Mouse (Mus musculus) retina, postnatal 1 day (tissue): ENCODE data around the gene Lzts2.

ENCODE experiments used
- DNase-seq: peaks from one replicate; pipeline ENCODE4 v3.0.0-alpha.2; 2012

Gene Lzts2

DNA sequence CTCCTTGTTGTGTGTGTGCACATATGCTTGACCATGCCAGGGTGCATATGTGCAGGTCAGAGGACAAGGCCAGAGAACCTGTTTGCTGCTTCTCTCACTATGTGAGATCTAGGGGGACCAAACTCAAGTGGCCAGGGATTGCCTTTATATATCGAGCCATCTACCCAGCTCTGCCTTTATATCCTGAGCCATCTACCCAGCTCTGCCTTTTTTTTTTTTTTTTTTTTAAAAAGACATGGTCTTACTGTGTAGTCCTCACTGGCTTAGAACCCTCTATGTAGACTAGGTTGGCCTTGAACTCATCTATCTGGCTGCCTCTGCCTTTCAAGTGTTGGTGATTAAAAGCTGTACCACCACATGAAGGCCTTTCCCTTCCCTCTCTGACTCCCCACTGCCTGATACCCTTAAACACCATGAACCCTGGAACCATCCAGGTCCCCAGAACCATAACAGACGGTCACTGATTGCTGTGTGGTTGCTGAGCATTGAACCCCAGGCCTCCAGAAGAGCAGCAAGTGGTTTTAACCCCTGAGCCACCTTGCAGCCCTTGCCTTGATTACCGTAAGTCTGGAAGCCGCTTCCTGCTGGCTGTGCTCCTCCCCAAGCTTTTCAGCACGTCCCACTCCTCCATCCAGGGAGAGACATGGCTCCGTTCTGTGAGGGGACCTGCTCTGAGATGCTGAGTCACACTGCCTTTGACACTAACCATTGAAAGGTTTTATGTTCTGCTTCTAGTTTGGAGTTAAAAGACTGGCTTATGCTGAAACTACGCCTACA lies 10.3 kb upstream of the Lzts2 start:
- DNase-seq: no peak

DNA sequence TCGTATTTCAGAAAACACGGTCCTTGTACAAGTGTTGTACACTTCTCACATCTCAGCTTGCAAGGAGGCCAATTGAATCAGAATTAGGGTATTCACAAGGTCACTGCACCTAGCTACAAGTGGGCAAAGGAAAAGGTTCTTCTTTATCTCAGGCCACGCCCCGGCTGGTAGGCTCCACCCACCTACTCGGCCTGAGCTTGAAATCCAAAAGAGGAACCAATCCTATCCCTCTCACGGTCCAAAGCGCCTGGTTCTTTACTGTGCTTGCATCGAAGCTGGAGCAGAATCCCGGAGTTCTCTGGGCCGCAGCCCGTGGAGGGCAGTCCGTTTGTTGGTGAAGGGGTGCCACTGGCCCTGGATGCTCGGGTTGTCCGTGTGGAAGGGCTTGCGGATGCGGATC lies 8.8 kb upstream of the Lzts2 start, which contains the start of gene Twnk:
Twnk (plus strand) TSS at position 220 of the 400 bp plus-strand sequence.
- DNase-seq: peak; percentile 46

- DNase-seq: peak; percentile 97
These were observed 8.1 kb upstream of the Lzts2 start, which contains the start of gene Mrpl43 for GRCm38 (mm10) chr19:45005957-45006712. Gene Mrpl43 (minus strand): TSS chr19:45006442.

DNA sequence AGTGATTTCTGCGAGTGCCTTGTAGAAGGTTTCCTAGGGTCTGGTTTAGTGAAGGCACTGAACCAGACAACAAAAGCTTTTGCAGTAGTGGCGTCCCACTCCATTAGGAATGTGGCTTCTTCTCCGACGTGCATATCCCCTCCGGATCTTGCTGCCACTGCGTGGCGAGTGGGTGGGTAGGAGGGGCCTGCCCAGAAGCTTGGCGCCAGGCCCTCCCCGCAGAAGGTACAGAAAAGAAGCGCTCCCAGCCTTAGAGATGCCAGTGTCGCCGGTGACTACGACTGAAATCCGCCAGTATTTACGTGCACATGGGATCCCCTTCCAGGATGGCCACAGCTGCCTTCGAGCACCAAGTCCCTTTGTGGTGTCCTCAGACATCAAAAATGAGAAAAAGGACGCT lies 7.2 kb upstream of the Lzts2 start:
- DNase-seq: no peak

- DNase-seq: no peak
These were observed 6.6 kb upstream of the Lzts2 start for GRCm38 (mm10) chr19:45007425-45008191.

- no peak for DNase-seq
These were observed 3.6 kb upstream of the Lzts2 start for GRCm38 (mm10) chr19:45010646-45011045.

- no peak for DNase-seq
These were observed 2.0 kb upstream of the Lzts2 start for GRCm38 (mm10) chr19:45012219-45012618.

- DNase-seq: peak; percentile 77
These were observed 1.6 kb upstream of the Lzts2 start for GRCm38 (mm10) chr19:45012636-45013035.

DNA sequence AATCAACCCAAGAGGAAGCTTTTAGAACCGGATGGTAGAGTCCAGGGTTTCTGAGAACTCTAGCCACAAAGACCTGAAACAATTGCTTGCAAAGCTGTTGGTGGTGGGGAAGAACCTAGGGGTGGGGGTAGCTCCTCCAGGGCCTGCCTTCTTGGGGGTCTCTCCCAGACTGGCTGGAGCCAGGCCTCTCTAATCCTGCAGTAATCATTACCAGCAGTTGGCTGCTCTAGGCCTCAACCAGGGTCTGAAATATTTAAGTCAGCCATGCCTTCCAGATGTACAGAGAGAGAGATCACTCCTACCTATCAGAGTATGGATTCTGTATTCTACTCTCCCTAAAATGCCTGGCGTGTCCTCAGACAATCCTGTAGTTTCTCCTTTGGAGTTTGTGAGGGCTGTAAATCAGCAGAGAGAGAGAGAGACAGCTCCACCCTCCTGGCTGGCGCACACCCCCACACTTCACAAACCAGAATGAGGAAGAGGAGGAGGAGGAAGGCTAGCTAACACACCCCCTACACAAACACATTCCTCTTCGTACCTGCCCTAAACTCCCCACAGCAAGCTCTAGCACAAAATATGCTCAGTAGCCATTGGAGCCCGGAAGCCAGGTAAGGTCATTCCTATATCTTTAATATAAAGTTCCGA lies 511 bp upstream of the Lzts2 start:
- no peak for DNase-seq

DNA sequence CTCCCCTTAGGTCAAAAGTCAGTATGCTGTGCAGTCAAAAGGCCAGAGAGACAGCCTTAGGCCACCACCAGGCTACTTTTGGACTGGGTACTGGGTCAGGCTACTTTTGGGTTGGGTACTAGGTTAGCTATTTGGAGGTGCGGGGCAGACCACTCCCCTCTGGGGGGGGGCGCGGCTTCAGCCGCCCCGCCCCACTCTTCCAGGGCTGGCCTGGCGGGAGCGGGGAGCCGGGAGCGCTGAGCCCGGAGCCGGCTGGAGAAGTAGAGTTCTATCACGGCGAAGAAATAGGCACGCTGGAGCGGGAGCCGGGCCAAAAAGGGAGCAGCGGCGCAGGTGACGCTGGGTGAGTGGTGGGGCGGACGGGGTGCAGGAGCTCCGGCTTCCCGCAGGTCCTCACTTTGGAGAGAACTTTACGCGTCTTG lies 778 bp downstream of the Lzts2 start:
- DNase-seq: peak; percentile 58

DNA sequence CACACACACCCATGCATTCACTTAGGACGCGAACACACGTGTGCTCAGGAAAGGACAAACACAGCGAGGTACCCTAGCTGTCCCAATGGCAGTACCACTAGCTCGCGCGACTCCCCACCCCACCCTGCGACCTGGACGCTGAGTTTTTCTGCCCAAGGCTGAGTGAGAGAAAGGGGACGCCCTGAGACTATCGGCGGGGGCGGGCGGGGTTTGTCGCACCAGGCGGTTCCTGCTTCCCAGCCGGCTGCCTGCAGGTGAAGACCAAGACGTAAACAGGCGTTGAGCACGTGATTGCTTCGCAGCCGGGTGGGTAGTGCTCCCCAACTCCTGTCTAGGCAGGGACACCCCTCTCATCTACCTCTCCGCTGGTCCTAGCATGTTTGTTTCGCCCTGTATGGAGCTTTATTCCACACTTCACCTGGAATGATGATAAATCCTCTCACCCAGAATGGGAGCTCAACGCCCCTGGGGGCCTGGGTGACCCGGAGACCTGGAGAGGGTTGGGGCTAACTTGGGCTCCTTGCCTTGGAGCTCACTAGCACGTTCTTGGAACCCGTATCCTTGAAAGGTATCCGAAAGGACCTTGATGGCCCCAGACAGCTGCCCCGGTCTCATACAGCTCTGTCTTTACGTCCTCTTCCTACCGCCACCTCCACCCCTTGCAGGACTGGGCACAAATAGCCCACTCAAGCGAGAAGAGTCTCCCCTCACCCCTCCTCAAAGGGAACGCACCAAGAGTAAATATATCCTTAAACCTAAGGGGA lies 1.5 kb downstream of the Lzts2 start:
- peak; percentile 48 for DNase-seq

DNA sequence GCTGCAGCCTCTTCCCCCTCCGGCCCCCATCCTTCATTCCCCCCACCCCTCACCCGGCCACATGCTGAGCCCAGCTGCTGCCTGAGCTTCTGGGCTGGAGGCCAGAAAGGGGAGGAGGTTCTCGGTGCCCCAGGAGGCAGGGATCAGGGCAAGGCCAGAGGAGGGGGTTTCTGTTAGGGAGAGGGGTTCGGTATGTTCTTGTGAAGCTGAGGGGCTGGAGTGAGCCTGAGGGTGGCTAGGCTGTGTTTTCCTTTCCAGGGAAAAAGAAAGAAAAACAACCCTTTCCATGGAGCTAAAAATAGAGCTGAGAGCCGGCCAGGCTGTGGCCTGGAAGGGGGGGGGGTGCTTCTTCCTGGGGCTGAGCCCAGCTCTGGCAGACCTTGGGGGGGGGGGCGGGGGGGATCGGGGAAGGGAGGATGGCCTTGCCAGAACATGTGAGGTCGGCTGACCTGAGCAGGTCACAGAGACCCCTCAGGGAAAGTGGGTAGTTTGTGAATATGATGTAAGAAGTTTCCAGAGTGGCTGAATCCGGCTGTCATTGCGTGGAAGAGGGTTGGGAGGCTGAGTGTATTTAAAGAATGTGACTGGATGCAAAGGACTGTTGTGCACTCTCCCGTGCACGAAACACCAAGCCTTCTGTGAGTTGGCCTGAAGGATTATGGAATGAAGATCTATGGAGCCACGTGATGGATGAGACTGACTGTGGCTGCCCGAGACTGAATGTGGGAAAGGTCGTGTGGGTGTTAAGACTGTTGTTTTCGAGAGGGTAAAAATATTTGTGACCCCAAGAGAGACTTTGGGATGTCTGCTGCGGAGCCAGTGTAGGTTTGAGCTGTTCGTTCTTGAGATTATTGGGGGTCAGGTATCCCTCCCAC lies 2.4 kb downstream of the Lzts2 start:
- peak; percentile 96 for DNase-seq

- peak; percentile 93 for DNase-seq
These were observed 3.1 kb downstream of the Lzts2 start for GRCm38 (mm10) chr19:45017216-45017771.

- peak; percentile 93 for DNase-seq
These were observed 3.7 kb downstream of the Lzts2 start for GRCm38 (mm10) chr19:45017909-45018308.

GRCm38 (mm10) chr19:45018351-45018831 lies 4.2 kb downstream of the Lzts2 start:
- peak; percentile 51 for DNase-seq

- no peak for DNase-seq
These were observed 6.1 kb downstream of the Lzts2 start for GRCm38 (mm10) chr19:45020348-45020747.

DNA sequence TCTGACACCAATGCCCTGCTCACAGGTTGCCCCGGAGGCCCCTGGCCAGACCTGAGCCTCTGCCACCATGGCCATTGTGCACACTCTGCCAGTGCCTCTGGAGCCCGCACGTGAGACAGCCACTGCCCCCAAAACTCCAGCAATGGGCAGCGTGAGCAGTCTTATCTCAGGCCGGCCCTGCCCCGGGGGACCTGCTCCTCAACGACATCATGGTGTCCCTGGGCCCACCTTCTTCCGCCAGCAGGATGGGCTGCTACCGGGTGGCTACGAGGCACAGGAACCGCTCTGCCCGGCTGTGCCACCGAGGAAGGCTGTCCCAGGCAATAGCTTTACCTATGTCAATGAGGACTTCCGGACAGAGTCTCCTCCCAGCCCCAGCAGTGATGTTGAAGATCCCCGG lies 7.1 kb downstream of the Lzts2 start:
- no peak for DNase-seq

DNA sequence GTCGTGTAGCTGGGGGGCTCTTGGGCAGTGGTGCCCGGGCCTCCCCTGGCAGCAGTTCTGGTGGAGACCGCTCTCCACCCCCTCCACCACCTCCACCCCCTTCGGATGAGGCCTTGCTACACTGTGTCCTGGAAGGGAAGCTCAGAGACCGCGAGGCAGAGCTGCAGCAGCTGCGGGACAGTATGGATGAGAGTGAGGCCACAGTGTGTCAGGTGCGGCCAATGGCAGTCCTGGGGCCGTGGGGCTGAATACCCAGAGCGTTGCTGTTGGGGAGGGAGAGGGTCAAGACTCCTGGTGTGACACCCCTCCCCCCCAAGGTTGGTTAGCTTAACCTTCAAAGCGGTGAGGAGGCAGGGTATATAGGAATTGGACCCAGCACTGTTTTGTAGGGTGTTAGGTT lies 9.8 kb downstream of the Lzts2 start:
- no peak for DNase-seq

DNA sequence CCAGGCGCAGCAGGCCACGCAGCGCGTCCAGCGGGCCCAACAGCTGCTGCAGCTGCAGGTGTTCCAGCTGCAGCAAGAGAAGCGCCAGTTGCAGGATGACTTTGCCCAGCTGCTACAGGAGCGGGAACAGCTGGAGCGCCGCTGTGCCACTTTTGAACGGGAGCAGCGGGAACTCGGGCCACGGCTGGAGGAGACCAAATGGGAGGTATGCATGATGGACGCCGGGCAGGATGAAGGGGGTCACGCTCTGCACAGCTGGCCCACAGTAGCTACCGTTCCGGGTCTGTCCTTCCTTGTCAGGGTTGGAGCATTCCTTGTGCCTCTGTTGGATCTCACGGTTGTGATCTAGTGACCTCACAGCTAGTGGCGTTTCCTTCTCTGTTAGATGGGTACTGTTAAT lies 10.6 kb downstream of the Lzts2 start:
- no peak for DNase-seq

DNA sequence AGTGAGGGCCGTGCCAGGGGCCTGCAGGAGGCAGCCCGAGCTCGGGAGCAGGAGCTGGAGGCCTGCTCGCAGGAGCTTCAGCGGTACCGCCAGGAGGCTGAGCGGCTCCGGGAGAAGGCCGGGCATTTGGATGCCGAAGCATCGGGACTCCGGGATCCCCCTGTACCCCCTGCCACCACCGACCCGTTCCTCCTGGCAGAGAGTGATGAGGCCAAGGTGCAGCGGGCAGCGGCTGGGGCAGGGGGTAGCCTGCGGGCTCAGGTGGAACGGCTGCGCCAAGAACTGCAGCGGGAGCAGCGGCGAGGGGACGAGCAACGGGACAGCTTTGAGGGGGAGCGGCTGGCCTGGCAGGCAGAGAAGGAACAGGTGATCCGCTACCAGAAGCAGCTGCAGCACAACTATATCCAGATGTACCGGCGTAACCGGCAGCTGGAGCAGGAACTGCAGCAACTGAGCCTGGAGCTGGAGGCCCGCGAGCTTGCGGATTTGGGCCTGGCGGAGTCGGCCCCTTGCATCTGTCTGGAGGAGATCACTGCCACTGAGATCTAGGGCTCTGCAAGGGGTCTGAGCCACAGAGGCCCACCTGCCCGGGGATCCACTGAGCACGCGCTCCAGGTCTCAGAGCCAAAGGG lies 11.8 kb downstream of the Lzts2 start:
- DNase-seq: no peak
